Mouse (Mus musculus): Measurements from ENCODE around the gene Glt28d2.

Glt28d2 gene

DNA sequence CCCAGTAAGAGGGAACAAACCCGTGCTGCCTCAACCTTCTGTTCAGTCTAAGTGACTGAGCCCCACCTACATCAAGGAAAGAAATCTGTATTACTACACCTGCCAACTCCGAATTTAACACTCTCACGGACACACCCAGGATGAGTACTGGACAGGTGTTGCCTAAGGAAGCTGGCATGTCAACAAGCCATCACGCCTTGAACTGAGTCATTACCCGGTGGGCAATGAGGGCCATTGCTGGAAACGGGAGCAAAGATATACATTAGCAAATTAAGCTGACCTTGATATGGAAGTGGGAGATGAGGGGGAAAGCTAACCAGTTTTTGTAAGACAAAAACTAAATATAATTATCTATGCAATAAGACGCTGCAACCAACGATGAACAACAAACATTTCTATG, 7.2 kb downstream of the Glt28d2 start:
- DNase-seq (ENCODE audit: low read depth in 2 of 2, low spot score in 2 of 2), result no peak

DNA sequence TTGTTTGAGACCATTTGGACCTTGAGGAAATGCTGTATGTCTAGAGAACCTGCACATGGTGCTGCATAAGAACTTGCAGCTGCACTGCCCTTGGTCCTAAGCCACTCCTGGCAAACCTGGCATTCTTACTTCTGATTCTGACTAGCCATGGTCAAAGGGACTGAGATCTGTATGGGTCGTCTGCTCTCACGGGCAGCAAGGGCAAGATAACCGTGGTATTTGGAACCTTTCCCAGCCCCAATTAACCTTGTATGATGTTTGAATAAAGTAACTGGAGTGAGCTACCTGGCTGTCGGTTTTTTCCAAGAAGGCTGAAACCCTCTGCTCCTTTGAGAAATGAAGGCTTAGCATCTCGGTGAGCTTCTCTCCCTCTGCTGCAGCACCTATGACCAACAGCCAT, 8.4 kb downstream of the Glt28d2 start:
- DNase-seq (ENCODE audit: low read depth in 2 of 2, low spot score in 2 of 2), result no peak

DNA sequence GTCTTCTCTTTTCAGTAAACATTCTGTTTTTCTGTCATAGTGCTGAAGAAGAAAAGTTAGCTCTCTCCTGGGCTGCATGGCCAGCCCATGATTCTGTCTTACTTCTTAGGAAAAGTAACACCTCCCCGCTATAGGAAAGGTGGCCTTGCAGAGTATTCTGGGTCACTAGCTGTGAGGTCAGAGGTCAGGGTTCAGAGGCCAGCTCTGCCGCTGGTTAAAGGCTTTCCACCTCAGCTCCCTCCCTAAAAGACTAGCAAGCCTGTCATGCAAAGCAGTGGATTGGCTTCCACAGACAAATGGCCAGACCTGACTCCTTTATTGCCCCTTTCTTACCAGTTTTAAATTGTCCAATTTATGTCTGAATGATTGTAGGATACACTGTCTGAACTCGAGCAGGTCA, 23.3 kb downstream of the Glt28d2 start:
- no peak for DNase-seq (ENCODE audit: low read depth in 2 of 2, low spot score in 2 of 2)

- DNase-seq (ENCODE audit: low read depth in 2 of 2, low spot score in 2 of 2), result no peak
These were observed 24.4 kb downstream of the Glt28d2 start for GRCm38 (mm10) chr3:85862886-85863285.

DNA sequence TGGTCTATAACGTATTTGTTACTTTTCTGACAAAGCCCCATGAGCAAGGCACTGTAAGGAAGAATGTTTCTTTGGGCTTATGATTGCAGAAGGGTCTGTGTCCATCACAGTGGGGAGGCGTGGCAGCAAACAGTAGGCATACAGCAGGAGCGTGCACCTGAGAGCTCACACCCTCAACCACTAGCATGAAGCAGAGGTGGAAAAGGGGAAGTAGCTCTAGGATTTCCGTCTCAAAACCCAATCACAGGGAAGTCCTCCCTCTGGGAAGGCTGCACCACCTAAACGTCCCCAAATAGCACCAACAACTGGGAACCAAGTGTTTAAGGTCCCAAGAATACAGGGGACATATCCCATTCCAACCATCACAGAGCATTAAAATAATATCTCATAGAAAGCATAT, 26.3 kb downstream of the Glt28d2 start:
- no peak for DNase-seq (ENCODE audit: low read depth in 2 of 2, low spot score in 2 of 2)

DNA sequence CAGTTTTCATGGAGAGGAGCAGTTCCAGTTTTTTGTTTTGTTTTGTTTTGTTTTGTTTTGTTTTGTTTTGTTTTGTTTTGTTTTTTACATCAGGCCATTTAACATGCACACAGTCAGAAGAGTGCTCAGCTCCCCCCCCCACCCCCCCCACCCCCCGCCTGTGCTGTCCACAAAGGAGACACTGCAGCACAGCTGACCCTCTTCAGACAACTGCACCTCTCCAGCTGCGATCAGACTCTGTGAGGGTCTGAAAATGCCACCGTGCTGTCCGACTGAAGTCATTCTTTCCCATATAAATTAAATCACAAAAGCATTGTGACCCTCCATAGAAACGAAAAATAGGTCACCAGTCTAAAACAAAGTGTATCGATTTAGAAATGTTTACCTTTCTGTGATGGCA, 28.0 kb downstream of the Glt28d2 start:
- DNase-seq (ENCODE audit: low read depth in 2 of 2, low spot score in 2 of 2), result no peak

DNA sequence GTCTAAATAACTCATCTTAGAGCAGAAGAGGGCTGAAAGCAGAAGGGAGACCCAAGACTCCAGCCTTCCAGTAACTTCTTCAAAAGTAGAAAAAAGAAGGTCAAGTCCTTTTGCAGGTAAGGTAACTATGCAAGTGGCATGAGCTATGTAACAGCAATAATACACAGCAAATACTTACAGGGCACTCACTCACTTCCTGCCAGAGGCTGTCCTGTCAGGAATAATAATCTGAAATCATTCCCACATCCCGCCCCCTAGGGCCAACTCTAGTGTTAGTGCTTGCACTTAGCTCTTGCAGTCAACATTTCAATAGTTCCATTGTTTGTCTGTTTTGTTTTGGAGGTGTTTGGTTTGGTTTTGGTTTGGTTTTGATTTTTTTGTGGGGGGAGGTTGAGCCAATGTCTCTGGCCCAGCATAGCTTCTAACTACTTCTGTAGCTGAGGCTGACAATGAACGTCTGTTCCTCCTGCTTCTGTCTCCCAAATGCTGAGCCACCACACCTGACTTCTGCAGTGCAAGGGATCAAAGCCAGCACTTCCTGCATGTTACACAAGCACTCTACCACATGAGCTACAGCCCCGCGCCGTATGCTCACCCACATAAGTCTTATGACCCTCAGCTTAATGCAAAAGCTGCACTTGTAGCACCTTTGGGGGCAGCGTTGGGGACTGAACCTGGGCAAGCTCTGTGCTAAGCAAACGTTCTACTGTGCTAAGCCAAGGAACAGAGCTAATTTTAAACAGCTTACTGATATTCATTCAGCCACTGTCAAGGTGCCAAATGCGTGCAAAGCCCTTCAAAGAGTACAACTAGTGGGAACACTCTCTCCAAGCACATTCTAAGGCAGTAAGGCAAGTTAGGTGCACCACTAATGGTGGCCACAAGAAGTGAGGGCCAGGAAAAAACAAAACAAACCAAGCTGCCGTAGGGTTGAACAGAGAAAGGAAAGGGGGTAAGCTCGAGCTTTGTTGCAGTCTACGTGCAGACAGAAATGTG, 28.9 kb downstream of the Glt28d2 start:
- no peak for DNase-seq (ENCODE audit: low read depth in 2 of 2, low spot score in 2 of 2)

- DNase-seq (ENCODE audit: low read depth in 2 of 2, low spot score in 2 of 2), result no peak
These were observed 30.2 kb downstream of the Glt28d2 start for GRCm38 (mm10) chr3:85857083-85857482.

- no peak for DNase-seq (ENCODE audit: low read depth in 2 of 2, low spot score in 2 of 2)
These were observed 31.4 kb downstream of the Glt28d2 start for GRCm38 (mm10) chr3:85855947-85856346.

DNA sequence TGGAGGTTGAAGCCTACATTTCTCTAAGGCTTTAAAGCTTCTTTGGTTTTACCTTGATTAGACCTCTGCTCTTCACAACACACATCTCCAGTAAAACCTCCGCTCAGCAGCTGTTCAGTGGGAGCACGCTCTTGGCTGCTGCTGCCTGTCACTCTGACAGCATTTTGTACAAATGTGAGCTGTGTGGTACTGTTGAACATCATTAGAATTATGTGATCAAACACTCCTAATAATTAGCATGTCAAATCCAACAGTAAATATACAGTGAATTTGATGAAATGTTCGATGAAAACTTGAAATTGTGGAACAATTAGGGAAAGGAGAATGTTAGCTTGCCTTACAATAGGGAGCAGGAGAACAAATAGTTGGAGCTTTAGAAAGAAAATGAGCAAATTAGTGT, 32.3 kb downstream of the Glt28d2 start:
- DNase-seq (ENCODE audit: low read depth in 2 of 2, low spot score in 2 of 2), result no peak

- DNase-seq (ENCODE audit: low read depth in 2 of 2, low spot score in 2 of 2), result no peak
These were observed 33.2 kb downstream of the Glt28d2 start for GRCm38 (mm10) chr3:85854143-85854542.

- no peak for DNase-seq (ENCODE audit: low read depth in 2 of 2, low spot score in 2 of 2)
These were observed 33.6 kb downstream of the Glt28d2 start for GRCm38 (mm10) chr3:85853715-85854114.

DNA sequence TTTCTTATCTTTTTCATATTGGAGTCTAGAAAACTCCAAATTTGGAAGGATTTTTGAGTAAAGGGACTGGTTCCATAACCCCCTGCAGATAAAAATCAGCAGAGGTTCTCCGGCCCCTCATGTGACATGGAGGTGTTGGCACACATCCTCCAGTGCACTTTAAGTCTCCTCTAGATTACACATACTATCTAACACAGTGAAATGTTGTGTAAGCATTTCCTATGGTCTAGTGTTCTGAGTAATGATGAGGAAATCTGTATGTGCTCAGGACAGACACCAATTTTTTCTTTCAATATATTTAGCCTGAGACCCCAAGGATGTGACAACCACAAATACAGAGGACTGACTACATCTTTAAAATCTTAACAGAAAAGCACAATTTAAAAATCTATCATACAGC, 37.2 kb downstream of the Glt28d2 start:
- no peak for DNase-seq (ENCODE audit: low read depth in 2 of 2, low spot score in 2 of 2)

GRCm38 (mm10) chr3:85846316-85846715, 41.0 kb downstream of the Glt28d2 start:
- no peak for DNase-seq (ENCODE audit: low read depth in 2 of 2, low spot score in 2 of 2)

GRCm38 (mm10) chr3:85845341-85845740, 42.0 kb downstream of the Glt28d2 start:
- DNase-seq (ENCODE audit: low read depth in 2 of 2, low spot score in 2 of 2), result no peak

- DNase-seq (ENCODE audit: low read depth in 2 of 2, low spot score in 2 of 2), result no peak
These were observed 44.5 kb downstream of the Glt28d2 start for GRCm38 (mm10) chr3:85842881-85843218.

GRCm38 (mm10) chr3:85842177-85842880, 45.0 kb downstream of the Glt28d2 start:
- no peak for DNase-seq (ENCODE audit: low read depth in 2 of 2, low spot score in 2 of 2)

- DNase-seq (ENCODE audit: low read depth in 2 of 2, low spot score in 2 of 2), result no peak
These were observed 45.7 kb downstream of the Glt28d2 start for GRCm38 (mm10) chr3:85841454-85842176.

GRCm38 (mm10) chr3:85833627-85834026, 53.7 kb downstream of the Glt28d2 start:
- no peak for DNase-seq (ENCODE audit: low read depth in 2 of 2, low spot score in 2 of 2)

DNA sequence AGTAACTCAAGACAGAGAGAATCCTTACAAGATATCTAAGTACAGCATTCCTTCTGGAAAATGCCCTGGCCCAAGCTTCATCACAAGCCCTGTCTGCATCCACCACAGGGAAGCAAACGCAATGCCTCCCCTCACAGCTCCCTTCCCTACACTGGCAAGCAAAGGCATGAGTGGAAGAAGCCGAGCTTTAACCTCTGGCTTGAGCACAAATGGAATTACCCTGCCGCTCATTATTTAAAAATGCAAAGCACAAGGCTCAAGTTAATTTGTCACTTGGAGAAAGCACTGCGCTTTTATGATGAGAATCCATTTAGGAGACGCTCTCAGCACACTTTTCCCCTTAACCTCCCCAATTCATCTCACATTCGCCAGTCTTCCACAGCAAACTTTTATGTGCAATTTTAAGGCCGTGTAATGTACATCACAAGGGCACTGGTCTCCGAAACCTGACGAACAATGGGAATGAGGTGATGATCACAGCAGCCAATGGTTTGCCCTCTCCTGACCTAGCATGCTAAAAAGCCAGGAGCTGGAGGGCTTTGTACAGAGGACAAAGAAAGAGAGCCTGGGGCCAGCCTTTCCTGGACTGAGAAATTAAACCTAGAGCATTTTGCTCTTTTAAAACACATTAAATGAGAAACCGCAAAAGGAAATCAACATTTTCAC, 54.7 kb downstream of the Glt28d2 start:
- no peak for DNase-seq (ENCODE audit: low read depth in 2 of 2, low spot score in 2 of 2)

DNA sequence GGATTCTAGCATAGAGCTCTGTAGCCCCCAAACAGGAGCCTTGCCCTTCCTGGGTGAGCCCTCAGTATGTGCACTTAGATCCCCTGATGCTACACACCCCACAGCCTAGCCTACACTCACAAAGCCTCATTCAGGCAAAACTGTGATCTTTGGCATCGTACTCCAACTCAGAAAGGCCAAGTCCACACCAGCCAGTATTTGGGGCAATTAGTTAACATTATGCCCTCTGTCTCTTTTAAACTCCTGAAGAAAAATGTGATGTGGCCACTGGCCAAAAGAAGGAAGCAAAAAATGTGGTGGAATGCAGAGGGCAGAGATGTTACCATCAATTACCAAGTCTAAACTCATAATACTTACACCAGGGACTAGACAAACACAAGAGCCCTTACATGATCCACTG, 55.5 kb downstream of the Glt28d2 start:
- no peak for DNase-seq (ENCODE audit: low read depth in 2 of 2, low spot score in 2 of 2)
